Mouse (Mus musculus) neural tube, embryonic 13.5 days (tissue): ENCODE measurements around the gene Gm7257. TPM values are rescaled to one million over a fixed set of nuclear protein-coding genes. Genes with fewer than 3 reads are reported as not detected.

Source experiments
- ATAC-seq: fragments of 200-750 bp; cut with Nextera tagmentation; 2 replicates; pipeline ENCODE4 v1.8.0; 2017; ENCODE audit warnings: low read depth, mild to moderate bottlenecking, moderate TSS enrichment, moderate library complexity
- H3K27ac ChIP-seq: fragments of 300-500 bp; sonication (generic); replicated peaks from 2 replicates; pipeline ENCODE4 v1.5.1; 2015; ENCODE audit warnings: moderate library complexity, mild to moderate bottlenecking, inconsistent platforms
- H3K27me3 ChIP-seq: fragments of 300-500 bp; sonication (generic); 2 replicates; pipeline ENCODE4 v1.6.1; 2015; ENCODE audit warnings: mild to moderate bottlenecking, inconsistent platforms
- H3K36me3 ChIP-seq: fragments of 300-500 bp; sonication (generic); 2 replicates; pipeline ENCODE4 v1.6.1; 2015; ENCODE audit warnings: mild to moderate bottlenecking, inconsistent platforms
- H3K4me1 ChIP-seq: fragments of 300-500 bp; sonication (generic); replicated peaks from 2 replicates; pipeline ENCODE4 v1.6.1; 2015; ENCODE audit warnings: inconsistent platforms
- H3K4me2 ChIP-seq: fragments of 300-500 bp; sonication (generic); 2 replicates; pipeline ENCODE4 v1.6.1; 2015; ENCODE audit warnings: inconsistent platforms, mild to moderate bottlenecking, moderate library complexity
- H3K4me3 ChIP-seq: fragments of 300-500 bp; sonication (generic); 2 replicates; pipeline ENCODE4 v1.5.1; 2015; ENCODE audit warnings: mild to moderate bottlenecking, inconsistent platforms
- H3K9ac ChIP-seq: fragments of 300-500 bp; sonication (generic); 2 replicates; pipeline ENCODE4 v1.6.1; 2015; ENCODE audit warnings: moderate library complexity, mild to moderate bottlenecking, inconsistent platforms
- H3K9me3 ChIP-seq: fragments of 300-500 bp; sonication (generic); 2 replicates; pipeline ENCODE4 v1.6.1; 2016; ENCODE audit warnings: inconsistent platforms
- WGBS: fragments of 180-500 bp; shearing (Covaris S2); methylation state at CpG from one replicate; pipeline ENCODE4 v1.1.7; 2015; 5-methylcytosine and 5-hydroxymethylcytosine counted together
- polyA plus RNA-seq: library from polyadenylated mRNA; unstranded; fragments of >200 nt; fragmentation: Nextera tagmentation; extraction: Ambion mirVana; gene quantifications from 2 replicates; pipeline ENCODE4 v1.2.1, GENCODE M21; 2015

The Gm7257 gene
- polyA plus RNA-seq = not detected in 2 replicates

DNA sequence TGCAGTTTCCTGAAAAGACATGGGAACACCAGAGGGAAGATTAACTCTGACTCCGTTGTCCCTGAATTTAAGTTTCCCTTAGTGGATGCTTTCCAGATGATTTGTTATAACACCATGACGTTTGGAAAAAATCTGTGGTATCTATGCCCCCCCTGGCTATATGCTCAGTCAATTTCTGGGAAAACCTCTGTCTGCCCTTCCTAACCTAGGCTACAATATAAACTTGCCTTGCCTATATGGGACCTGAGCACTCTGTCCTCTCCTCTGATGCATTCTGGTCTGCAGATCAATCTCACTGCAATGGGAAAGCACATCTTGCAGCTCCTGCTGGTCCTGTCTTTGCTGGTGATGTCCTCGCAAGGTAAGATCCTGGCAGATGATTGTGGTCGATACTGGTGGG is at the start of gene Gm7257:
Gm7257 (plus strand) TSS at position 301 of the 400 bp plus-strand sequence.
- H3K9ac ChIP-seq = no peak within 1 kb of the TSS
- no peak within 1 kb of the TSS for H3K4me3 ChIP-seq
- no peaks in the 10 kb centered on the region for H3K4me1 ChIP-seq
- H3K36me3 ChIP-seq = no peaks in the 10 kb centered on the region
- no peak within 1 kb of the TSS for H3K27ac ChIP-seq
- peaks cover 30% of the 10 kb centered on the region for H3K9me3 ChIP-seq
- H3K27me3 ChIP-seq = no peaks in the 10 kb centered on the region
- WGBS = 76% methylated on average over 4 of the region's 4 CpGs
- ATAC-seq = no peak
- H3K4me2 ChIP-seq = no peak within 1 kb of the TSS

DNA sequence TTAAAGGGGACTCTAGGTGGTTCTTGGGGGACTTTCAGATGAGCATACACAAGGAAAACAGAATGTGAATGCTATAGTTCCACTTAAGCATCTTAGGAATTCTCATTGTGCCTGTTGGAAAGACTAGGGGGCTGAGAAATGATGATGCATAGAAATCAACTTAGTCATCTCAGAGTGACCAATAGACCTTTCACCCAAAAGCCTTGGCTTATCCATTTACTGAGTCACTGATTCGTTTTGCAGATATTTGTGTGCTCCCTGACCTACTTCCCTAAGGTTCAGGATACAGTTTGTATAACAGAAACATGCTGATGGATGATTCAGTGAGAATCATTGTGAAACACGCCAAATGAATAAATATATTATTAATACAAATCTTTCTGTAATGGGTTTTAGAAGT is 28.7 kb upstream of the Gm7257 start:
- no peak for ATAC-seq
- 67% methylated on average over 2 of the region's 2 CpGs for WGBS
- H3K27me3 ChIP-seq = no peaks in the 10 kb centered on the region
- H3K4me3 ChIP-seq = no peak overlapping the region
- no peak overlapping the region for H3K4me2 ChIP-seq
- H3K9me3 ChIP-seq = peaks cover 18% of the 10 kb centered on the region
- no peak overlapping the region for H3K9ac ChIP-seq
- no peaks in the 10 kb centered on the region for H3K36me3 ChIP-seq
- no peak overlapping the region for H3K27ac ChIP-seq
- H3K4me1 ChIP-seq = no peaks in the 10 kb centered on the region

DNA sequence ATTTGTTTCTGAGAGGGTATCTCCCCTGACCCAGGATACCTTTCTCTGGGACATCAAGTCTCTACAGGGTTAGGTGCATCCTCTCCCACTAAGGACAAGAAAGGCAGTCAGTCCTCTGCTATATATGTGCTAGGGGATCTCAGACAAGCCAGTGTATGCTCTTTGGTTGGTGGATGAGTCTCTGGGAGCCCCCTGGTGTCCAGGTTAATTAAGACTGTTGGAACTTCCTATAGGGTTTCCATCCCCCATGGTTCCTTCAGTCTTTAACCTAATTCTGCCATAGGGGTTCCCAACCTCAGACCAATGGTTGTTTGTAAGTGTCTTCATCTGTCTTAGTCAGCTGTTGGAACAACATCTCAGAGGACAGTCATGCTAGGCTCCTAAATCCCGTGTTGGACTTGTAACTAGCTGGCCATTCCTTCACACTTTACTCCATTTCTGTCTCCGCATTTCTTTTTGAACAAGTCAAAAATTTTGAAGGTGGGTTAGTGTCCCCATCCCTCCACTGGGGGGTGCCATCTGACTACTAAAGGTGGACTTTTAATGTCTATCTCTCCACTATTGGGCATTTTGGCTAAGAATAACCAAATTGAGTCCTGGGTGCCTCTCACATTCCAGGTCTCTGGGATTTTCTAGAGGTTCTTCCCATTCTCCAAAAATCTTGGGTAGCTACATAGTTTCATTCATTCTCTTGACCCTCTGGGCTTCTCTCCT is 3.5 kb downstream of the Gm7257 start:
- no peak for ATAC-seq
- WGBS = 41% methylated on average over 2 of the region's 2 CpGs
- H3K4me3 ChIP-seq = no peak overlapping the region
- H3K9ac ChIP-seq = no peak overlapping the region
- H3K27ac ChIP-seq = no peak overlapping the region
- no peaks in the 10 kb centered on the region for H3K27me3 ChIP-seq
- H3K4me1 ChIP-seq = no peaks in the 10 kb centered on the region
- no peak overlapping the region for H3K4me2 ChIP-seq
- H3K9me3 ChIP-seq = peaks cover 33% of the 10 kb centered on the region
- H3K36me3 ChIP-seq = no peaks in the 10 kb centered on the region

DNA sequence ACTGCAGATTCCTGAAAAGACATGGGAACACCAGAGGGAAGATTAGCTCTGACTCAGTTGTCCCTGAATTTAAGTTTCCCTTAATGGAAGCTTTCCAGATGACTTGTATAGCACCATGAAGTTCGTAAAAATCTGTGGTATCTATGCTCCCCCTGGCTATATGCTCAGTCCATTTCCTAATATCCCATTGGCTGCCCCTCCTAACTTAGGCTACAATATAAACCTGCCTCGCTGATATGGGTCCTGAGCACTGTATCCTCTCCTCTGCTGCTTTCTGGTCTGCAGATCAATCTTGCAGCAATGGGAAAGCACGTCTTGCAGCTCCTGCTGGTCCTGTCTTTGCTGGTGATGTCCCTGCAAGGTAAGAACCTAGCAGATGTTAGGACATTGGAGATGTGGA is 43.7 kb downstream of the Gm7257 start, which contains the start of gene Gm9513:
Gm9513 (plus strand) TSS at position 301 of the 400 bp plus-strand sequence.
- no peak within 1 kb of the TSS for H3K9ac ChIP-seq
- H3K9me3 ChIP-seq = 0 out of 2 replicates have a peak, but pooled peaks cover 15% of the 10 kb centered on the region
- ATAC-seq = no peak
- no peak within 1 kb of the TSS for H3K4me3 ChIP-seq
- no peaks in the 10 kb centered on the region for H3K4me1 ChIP-seq
- H3K27me3 ChIP-seq = no peaks in the 10 kb centered on the region
- H3K4me2 ChIP-seq = no peak within 1 kb of the TSS
- H3K36me3 ChIP-seq = no peaks in the 10 kb centered on the region
- WGBS = 63% methylated on average over 3 of the region's 3 CpGs
- H3K27ac ChIP-seq = no peak within 1 kb of the TSS

Other genes with a start within 250 kb of the Gm7257 start
- not detected in 2 replicates for gene Gm9513, start 43.8 kb downstream of the Gm7257 start, polyA plus RNA-seq
- gene Gm5615, start 110.1 kb downstream of the Gm7257 start, polyA plus RNA-seq = not detected in 2 replicates
- not detected in 2 replicates for gene Gm17689, start 150.8 kb downstream of the Gm7257 start, polyA plus RNA-seq
- not detected in 2 replicates for gene A630095E13Rik, start 211.5 kb downstream of the Gm7257 start, polyA plus RNA-seq